Mouse (Mus musculus) E14TG2a.4 (cell line): ENCODE results near the gene Rab35.

Experiments
- CTCF ChIP-seq: conservative IDR thresholded peaks from 2 replicates; pipeline ENCODE4 v1.5.1; 2014; ENCODE audit warnings: low read length
- NANOG ChIP-seq: IDR thresholded peaks from 2 replicates; pipeline ENCODE4 v1.6.1; 2014; ENCODE audit warnings: borderline replicate concordance, low read length, mixed read lengths
- POU5F1 ChIP-seq: IDR thresholded peaks from 2 replicates; pipeline ENCODE4 v1.6.1; 2014; ENCODE audit warnings: low read length, borderline replicate concordance

DNA sequence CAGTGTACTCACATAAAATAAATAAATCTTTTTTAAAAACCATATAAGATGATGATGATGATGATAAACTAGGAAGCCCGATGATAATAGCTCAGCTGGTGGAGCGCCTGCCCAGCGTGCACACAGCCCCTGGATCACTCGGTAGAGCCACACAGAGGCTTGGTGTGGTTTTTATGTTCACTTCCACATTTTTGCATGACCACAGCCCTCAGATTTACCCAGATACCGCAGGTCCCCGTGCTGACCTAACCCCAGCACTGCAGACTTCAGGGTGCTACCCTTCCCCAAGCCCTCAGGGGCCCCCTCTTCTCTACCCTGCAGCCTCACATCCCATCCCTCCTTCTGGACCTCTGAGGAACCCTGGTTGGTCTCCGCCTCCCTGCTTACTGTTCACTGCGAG lies 3.6 kb upstream of the Rab35 start:
- no peak for TF ChIP-seq CTCF
- TF ChIP-seq NANOG, result no peak
- TF ChIP-seq POU5F1, result no peak
